Mouse (Mus musculus): ENCODE data around the gene Clic3. TPM values are rescaled to one million over a fixed set of nuclear protein-coding genes. Genes with fewer than 3 reads are reported as not detected.

Gene Clic3
- polyA plus RNA-seq, 1 experiment, result 0.15 TPM

GRCm38 (mm10) chr2:25461407-25461806 lies 4.8 kb downstream of the Clic3 start:
- Histone ChIP-seq H3K79me3 (ENCODE audit: low read depth) (no peaks in the 10 kb centered on the region), H3K79me2 (ENCODE audit: control insufficient read depth, insufficient read depth) (peaks cover 7% of the 10 kb centered on the region), H3ac (ENCODE audit: control insufficient read depth, insufficient read length, low read depth) (no peak overlapping the region), H3K36me3 (ENCODE audit: control insufficient read depth, insufficient read depth) (no peaks in the 10 kb centered on the region), H3K4me3 (ENCODE audit: insufficient read depth, poor library complexity, severe bottlenecking) (peak overlapping the region; percentile 12), H3K27me3 (ENCODE audit: control insufficient read depth, insufficient read depth, insufficient read length) (no peaks in the 10 kb centered on the region)
- TF ChIP-seq MAX (IDR thresholded peaks at IDR 0.05), result no peak
- no peak for TF ChIP-seq FOSL1 (IDR thresholded peaks at IDR 0.05; ENCODE audit: insufficient read depth, low read length, poor library complexity, severe bottlenecking)
- TF ChIP-seq CEBPB (IDR thresholded peaks at IDR 0.05; ENCODE audit: low read depth), result no peak
- no peak for TF ChIP-seq CTCF (IDR thresholded peaks at IDR 0.05; ENCODE audit: control insufficient read depth, insufficient read depth, insufficient read length)
- TF ChIP-seq USF1 (IDR thresholded peaks at IDR 0.05; ENCODE audit: low read depth), result no peak

DNA sequence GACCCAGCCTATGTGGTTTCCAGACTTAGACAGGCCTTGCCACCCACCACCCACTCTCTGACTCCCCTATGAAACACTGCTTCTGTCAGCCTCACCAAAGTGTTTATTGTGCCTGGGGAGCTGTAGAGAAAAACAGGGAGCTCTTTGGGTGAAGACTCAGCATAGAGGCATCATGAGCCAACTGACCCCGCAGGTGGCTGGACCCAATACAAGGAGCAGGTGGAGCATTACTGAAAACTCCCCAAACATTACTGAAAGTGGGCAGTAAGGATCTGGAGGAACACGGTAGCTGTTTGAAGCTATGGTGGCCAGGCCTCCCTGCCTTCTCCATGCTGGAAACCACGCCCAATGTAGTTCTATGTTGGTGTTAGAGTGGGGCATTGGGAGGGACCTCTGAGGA lies 7.0 kb downstream of the Clic3 start:
- Histone ChIP-seq H3K36me3 (ENCODE audit: control insufficient read depth, insufficient read depth) (no peaks in the 10 kb centered on the region), H3K4me3 (ENCODE audit: insufficient read depth, poor library complexity, severe bottlenecking) (no peak overlapping the region), H3ac (ENCODE audit: control insufficient read depth, insufficient read length, low read depth) (no peak overlapping the region), H3K79me2 (ENCODE audit: control insufficient read depth, insufficient read depth) (peaks cover 7% of the 10 kb centered on the region), H3K27me3 (ENCODE audit: control insufficient read depth, insufficient read depth, insufficient read length) (no peaks in the 10 kb centered on the region), H3K79me3 (ENCODE audit: low read depth) (no peaks in the 10 kb centered on the region)
- TF ChIP-seq MYOG (IDR thresholded peaks at IDR 0.05; ENCODE audit: control insufficient read depth, extremely low read depth, insufficient read length) (no peak), CEBPB (IDR thresholded peaks at IDR 0.05; ENCODE audit: low read depth) (no peak), MYOD1 (IDR thresholded peaks at IDR 0.05; ENCODE audit: control insufficient read depth, insufficient read length, low read depth) (no peak), CTCF (IDR thresholded peaks at IDR 0.05; ENCODE audit: control insufficient read depth, insufficient read depth, insufficient read length) (no peak), USF1 (IDR thresholded peaks at IDR 0.05; ENCODE audit: low read depth) (no peak), FOSL1 (IDR thresholded peaks at IDR 0.05; ENCODE audit: insufficient read depth, low read length, poor library complexity, severe bottlenecking) (no peak), MAX (IDR thresholded peaks at IDR 0.05) (no peak)

GRCm38 (mm10) chr2:25465256-25465655 lies 8.6 kb downstream of the Clic3 start:
- Histone ChIP-seq H3K79me3 (ENCODE audit: low read depth) (no peaks in the 10 kb centered on the region), H3ac (ENCODE audit: control insufficient read depth, insufficient read length, low read depth) (no peak overlapping the region), H3K36me3 (ENCODE audit: control insufficient read depth, insufficient read depth) (no peaks in the 10 kb centered on the region), H3K4me3 (ENCODE audit: insufficient read depth, poor library complexity, severe bottlenecking) (no peak overlapping the region), H3K27me3 (ENCODE audit: control insufficient read depth, insufficient read depth, insufficient read length) (no peaks in the 10 kb centered on the region), H3K79me2 (ENCODE audit: control insufficient read depth, insufficient read depth) (peaks cover under 1% of the 10 kb centered on the region)
- no peak for TF ChIP-seq MYOD1 (IDR thresholded peaks at IDR 0.05; ENCODE audit: control insufficient read depth, insufficient read length, low read depth)
- TF ChIP-seq FOSL1 (IDR thresholded peaks at IDR 0.05; ENCODE audit: insufficient read depth, low read length, poor library complexity, severe bottlenecking), result no peak
- no peak for TF ChIP-seq USF1 (IDR thresholded peaks at IDR 0.05; ENCODE audit: low read depth)
- TF ChIP-seq CTCF (IDR thresholded peaks at IDR 0.05; ENCODE audit: control insufficient read depth, insufficient read depth, insufficient read length), result no peak
- no peak for TF ChIP-seq MYOG (IDR thresholded peaks at IDR 0.05; ENCODE audit: control insufficient read depth, extremely low read depth, insufficient read length)
- TF ChIP-seq CEBPB (IDR thresholded peaks at IDR 0.05; ENCODE audit: low read depth), result no peak
- no peak for TF ChIP-seq MAX (IDR thresholded peaks at IDR 0.05)

GRCm38 (mm10) chr2:25465816-25466635 lies 9.4 kb downstream of the Clic3 start:
- TF ChIP-seq USF1 (IDR thresholded peaks at IDR 0.05; ENCODE audit: low read depth) (no peak), MYOG (IDR thresholded peaks at IDR 0.05; ENCODE audit: control insufficient read depth, extremely low read depth, insufficient read length) (no peak), FOSL1 (IDR thresholded peaks at IDR 0.05; ENCODE audit: insufficient read depth, low read length, poor library complexity, severe bottlenecking) (no peak), MYOD1 (IDR thresholded peaks at IDR 0.05; ENCODE audit: control insufficient read depth, insufficient read length, low read depth) (no peak), CTCF (IDR thresholded peaks at IDR 0.05; ENCODE audit: control insufficient read depth, insufficient read depth, insufficient read length) (no peak), MAX (IDR thresholded peaks at IDR 0.05) (no peak), CEBPB (IDR thresholded peaks at IDR 0.05; ENCODE audit: low read depth) (no peak)
- Histone ChIP-seq H3K36me3 (ENCODE audit: control insufficient read depth, insufficient read depth) (no peaks in the 10 kb centered on the region), H3K79me3 (ENCODE audit: low read depth) (no peaks in the 10 kb centered on the region), H3K79me2 (ENCODE audit: control insufficient read depth, insufficient read depth) (no peaks in the 10 kb centered on the region), H3K27me3 (ENCODE audit: control insufficient read depth, insufficient read depth, insufficient read length) (no peaks in the 10 kb centered on the region), H3ac (ENCODE audit: control insufficient read depth, insufficient read length, low read depth) (no peak overlapping the region), H3K4me3 (ENCODE audit: insufficient read depth, poor library complexity, severe bottlenecking) (no peak overlapping the region)

DNA sequence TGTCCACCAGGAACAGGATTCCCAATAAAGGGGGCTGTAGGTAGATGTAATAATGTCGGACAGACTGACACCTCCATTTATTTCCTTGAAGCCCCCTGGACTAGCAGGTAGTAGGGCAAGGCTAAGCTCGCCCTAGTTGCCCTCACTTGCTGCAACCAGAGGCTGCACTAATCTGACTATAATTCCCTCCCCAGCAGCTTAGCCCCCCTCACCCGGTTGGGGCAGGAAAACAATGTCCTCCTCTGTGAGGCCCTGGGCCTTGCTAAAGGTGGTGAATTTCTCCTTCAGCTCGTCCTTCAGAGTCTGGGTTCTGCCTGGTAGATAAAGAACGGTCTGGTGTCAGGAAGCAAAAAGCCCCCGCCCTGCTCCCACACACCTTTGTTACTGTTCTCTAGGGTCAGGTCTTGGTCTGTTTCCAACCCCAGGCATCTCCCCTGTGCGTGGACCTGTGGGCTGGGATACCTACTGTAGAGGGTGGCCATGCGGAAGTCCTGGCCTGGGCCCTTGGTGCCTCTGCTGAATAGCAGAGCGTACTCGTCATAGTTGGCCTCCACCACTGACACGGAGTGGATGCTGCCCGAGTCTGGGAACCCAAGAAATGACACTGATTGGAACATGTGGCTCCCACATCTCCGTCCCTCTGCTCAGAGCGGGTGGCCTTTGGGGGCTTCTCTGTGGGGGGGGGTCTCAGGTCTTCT lies 11.1 kb downstream of the Clic3 start:
- Histone ChIP-seq H3ac (ENCODE audit: control insufficient read depth, insufficient read length, low read depth) (no peak overlapping the region), H3K27me3 (ENCODE audit: control insufficient read depth, insufficient read depth, insufficient read length) (no peaks in the 10 kb centered on the region), H3K79me3 (ENCODE audit: low read depth) (no peaks in the 10 kb centered on the region), H3K4me3 (ENCODE audit: insufficient read depth, poor library complexity, severe bottlenecking) (no peak overlapping the region), H3K36me3 (ENCODE audit: control insufficient read depth, insufficient read depth) (no peaks in the 10 kb centered on the region), H3K79me2 (ENCODE audit: control insufficient read depth, insufficient read depth) (no peaks in the 10 kb centered on the region)
- TF ChIP-seq MAX (IDR thresholded peaks at IDR 0.05) (no peak), CTCF (IDR thresholded peaks at IDR 0.05; ENCODE audit: control insufficient read depth, insufficient read depth, insufficient read length) (no peak), MYOD1 (IDR thresholded peaks at IDR 0.05; ENCODE audit: control insufficient read depth, insufficient read length, low read depth) (no peak), FOSL1 (IDR thresholded peaks at IDR 0.05; ENCODE audit: insufficient read depth, low read length, poor library complexity, severe bottlenecking) (no peak), CEBPB (IDR thresholded peaks at IDR 0.05; ENCODE audit: low read depth) (no peak), USF1 (IDR thresholded peaks at IDR 0.05; ENCODE audit: low read depth) (no peak), MYOG (IDR thresholded peaks at IDR 0.05; ENCODE audit: control insufficient read depth, extremely low read depth, insufficient read length) (no peak)

Measured in C2C12 (cell line).